Mouse (Mus musculus): ENCODE measurements around the gene Defb41. TPM values are rescaled to one million over a fixed set of nuclear protein-coding genes. Genes with fewer than 3 reads are reported as not detected.

Gene Defb41
- polyA plus RNA-seq (2012): not detected in 2 replicates

- no peak for TF ChIP-seq GATA1 (IDR thresholded peaks at IDR 0.05; ENCODE audit: low read length)
Observed at GRCm38 (mm10) chr1:18265038-18265437, at the start of gene Defb41. Gene Defb41 (minus strand): TSS chr1:18265138.

GRCm38 (mm10) chr1:18308474-18308829, 43.5 kb upstream of the Defb41 start:
- TF ChIP-seq GATA1 (IDR thresholded peaks at IDR 0.05; ENCODE audit: low read length): no peak

DNA sequence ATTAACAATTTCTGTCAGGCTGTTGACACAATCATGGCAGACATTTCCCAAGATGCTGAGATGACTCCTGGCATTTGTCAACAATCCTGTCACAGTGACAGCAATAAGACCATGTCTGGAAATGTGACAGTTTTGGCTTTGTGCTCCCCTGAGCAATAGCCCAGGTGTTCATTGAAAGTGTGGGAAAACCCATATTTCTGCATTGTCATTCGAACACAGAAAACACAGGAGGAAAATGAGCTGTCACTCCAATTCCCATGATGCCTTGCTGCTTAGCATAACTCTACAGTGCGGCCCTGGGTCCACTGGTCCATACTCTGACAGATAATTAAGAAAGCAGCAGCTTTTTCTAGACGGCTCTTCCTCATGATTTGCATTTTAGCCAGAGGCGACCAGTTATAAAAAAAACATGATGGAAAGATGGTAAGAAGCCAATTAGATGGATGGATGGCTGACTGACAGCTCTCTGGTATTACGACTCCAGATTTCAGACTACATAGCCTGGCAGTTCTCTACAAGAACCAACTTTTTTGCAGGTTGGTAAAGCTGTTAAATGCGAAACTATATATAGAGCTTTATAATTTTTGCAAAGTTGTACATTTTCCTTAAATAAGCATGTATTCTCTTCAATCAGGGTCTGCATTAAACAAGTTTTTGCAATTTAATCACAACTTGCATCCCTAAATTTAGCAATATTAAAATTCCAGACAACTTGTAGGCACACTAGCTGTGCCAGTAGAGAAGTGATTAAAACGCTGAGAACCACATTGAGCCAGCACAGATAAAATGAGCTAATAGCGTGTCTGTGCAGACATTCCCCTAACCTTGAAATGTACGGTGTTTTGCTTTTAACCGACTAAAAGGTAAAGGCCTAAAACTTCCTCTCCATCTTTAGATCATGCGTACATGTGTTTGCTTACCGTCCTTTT, 42.9 kb upstream of the Defb41 start:
- no peak for TF ChIP-seq GATA1 (IDR thresholded peaks at IDR 0.05; ENCODE audit: low read length)

GRCm38 (mm10) chr1:18292515-18292914, 27.6 kb upstream of the Defb41 start:
- TF ChIP-seq GATA1 (IDR thresholded peaks at IDR 0.05; ENCODE audit: low read length): no peak

DNA sequence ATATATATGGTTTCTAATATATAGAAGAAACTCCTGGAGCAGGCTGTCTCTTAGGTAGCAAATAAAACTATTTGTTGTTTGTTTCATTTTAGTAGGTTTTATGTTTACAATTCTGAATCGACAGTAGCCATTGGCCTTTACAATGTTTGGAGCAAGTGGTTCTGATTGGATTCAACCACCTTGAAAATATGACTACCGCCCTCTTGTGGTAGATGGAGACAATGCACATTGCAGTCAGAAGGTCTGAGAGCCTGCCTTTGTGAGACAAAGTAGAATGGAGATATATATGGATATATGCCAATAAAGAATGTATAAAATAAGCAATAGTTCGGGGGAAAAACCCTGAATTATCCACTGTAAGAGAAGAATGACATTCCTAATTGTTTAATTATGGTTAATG, 23.9 kb upstream of the Defb41 start:
- no peak for TF ChIP-seq GATA1 (IDR thresholded peaks at IDR 0.05; ENCODE audit: low read length)

GRCm38 (mm10) chr1:18287371-18287770, 22.4 kb upstream of the Defb41 start:
- TF ChIP-seq GATA1 (IDR thresholded peaks at IDR 0.05; ENCODE audit: low read length): no peak

GRCm38 (mm10) chr1:18271095-18271494, 6.2 kb upstream of the Defb41 start:
- TF ChIP-seq GATA1 (IDR thresholded peaks at IDR 0.05; ENCODE audit: low read length): no peak

DNA sequence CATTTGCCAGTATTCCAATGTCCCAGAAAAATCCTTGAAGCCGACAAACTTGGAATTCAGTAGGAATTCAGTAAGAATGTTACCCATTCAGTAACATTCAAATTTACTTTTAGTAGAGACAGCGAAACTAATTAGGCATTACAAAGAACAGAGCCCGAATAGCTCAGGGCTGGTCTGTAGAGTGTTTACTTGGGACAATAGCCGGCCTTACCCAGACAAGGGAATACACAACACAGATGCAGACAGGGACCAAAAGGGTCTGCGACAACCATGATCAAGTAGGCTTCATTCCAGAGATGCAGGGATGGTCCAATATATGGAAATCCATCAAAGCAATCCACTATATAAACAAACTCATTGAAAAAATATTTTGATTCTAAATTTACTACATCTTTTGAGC, 3.9 kb upstream of the Defb41 start:
- TF ChIP-seq GATA1 (IDR thresholded peaks at IDR 0.05; ENCODE audit: low read length): no peak

- TF ChIP-seq GATA1 (IDR thresholded peaks at IDR 0.05; ENCODE audit: low read length): no peak
Observed at GRCm38 (mm10) chr1:18237343-18237742, 27.6 kb downstream of the Defb41 start, which contains the start of gene Defb18. Gene Defb18 (minus strand): TSS chr1:18237443.

GRCm38 (mm10) chr1:18223385-18223945, 41.5 kb downstream of the Defb41 start:
- no peak for TF ChIP-seq GATA1 (IDR thresholded peaks at IDR 0.05; ENCODE audit: low read length)

Other genes with a start within 250 kb of the Defb41 start
- gene Crisp4, start 119.2 kb downstream of the Defb41 start, polyA plus RNA-seq (2012): not detected in 2 replicates
- gene Defb18, start 27.7 kb downstream of the Defb41 start, polyA plus RNA-seq (2012): not detected in 2 replicates

Measured in G1E-ER4 (cell line).